Mouse (Mus musculus): ENCODE measurements around the gene Ppfia3.

- TF ChIP-seq CTCF (IDR thresholded peaks at IDR 0.05; ENCODE audit: control insufficient read depth, insufficient read depth, low read length) (no peak), POLR2A (IDR thresholded peaks at IDR 0.05; ENCODE audit: borderline replicate concordance, control insufficient read depth, low read depth, low read length) (no peak)
These were observed 30.0 kb upstream of the Ppfia3 start for GRCm38 (mm10) chr7:45396787-45397186.

Data from bone marrow, adult 2 months (tissue).